ENCODE assay signal across 8 mouse cellular contexts in the genomic region with DNA sequence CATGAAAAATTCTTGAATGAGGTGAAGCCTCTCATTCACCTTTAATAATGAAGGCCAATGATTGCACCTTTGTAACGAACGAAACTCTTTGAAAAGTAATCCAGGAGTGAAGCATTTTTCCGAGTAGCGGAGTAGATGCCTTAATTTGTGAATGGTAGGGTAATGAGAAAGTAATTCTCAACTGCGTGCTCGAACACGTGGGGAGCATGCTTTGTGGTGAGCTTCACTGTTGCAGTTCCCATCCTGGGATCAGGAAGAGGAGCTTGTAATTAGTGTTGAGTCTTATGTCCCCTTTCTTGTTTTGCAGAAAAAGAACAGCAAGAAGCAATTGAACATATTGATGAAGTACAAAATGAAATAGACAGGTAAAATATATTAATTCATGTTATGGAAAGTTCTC. TPM values are rescaled to one million over a fixed set of nuclear protein-coding genes. Genes with fewer than 3 reads are reported as not detected.
A peak's percentile ranks its signal among the peaks of the same experiment; 100 is the strongest.
DNase-seq lines count a peak whose midpoint lies in the region; ATAC-seq and TF ChIP-seq lines count a peak whose summit lies in the region.

No protein-coding gene starts in this region.

- no peak for TF ChIP-seq RAD21 in CH12.LX (IDR thresholded peaks at IDR 0.05; ENCODE audit: low read depth, low read length)

- ATAC-seq in forebrain, embryonic 16.5 days = no peak
- ATAC-seq in liver, embryonic 15.5 days (ENCODE audit: insufficient read depth) = no peak
- ATAC-seq in cerebellum, adult (ENCODE audit: insufficient number of reproducible peaks, low FRiP score, low TSS enrichment) = no peak

- H3K36me3 ChIP-seq in heart, embryonic 10.5 days = peaks cover 37% of the 10 kb centered on the region
- H3K36me3 ChIP-seq in CH12.LX (replicated peaks in 1 of 2; ENCODE audit: control insufficient read depth in 1 of 2, insufficient read depth in 1 of 2, low read length in 1 of 2) = peaks cover 31 to 40% of the 10 kb centered on the region in 2 experiments
- H3K36me3 ChIP-seq in forebrain, embryonic 16.5 days (ENCODE audit: control insufficient read depth, insufficient read depth) = peaks cover 18% of the 10 kb centered on the region
- peaks cover 41% of the 10 kb centered on the region for H3K36me3 ChIP-seq in liver, embryonic 15.5 days (replicated peaks)

- peak overlapping the region; percentile 97 for H3K4me2 ChIP-seq in CH12.LX (ENCODE audit: insufficient read depth, low read depth, poor library complexity, severe bottlenecking)
- H3K4me2 ChIP-seq in forebrain, embryonic 16.5 days (ENCODE audit: low read length) = peak overlapping the region; percentile 57
- peak overlapping the region; percentile 94 for H3K4me2 ChIP-seq in liver, embryonic 15.5 days

- peak overlapping the region; percentile 93 for H3K4me3 ChIP-seq in heart, embryonic 10.5 days
- peak overlapping the region; percentile 91 to 99 (median 98) for H3K4me3 ChIP-seq in CH12.LX (replicated peaks in 1 of 3; ENCODE audit: low read depth in 2 of 3, low read length in 2 of 3, poor library complexity in 1 of 3)
- peak overlapping the region; percentile 88 for H3K4me3 ChIP-seq in forebrain, embryonic 16.5 days (replicated peaks; ENCODE audit: low read length)
- H3K4me3 ChIP-seq in liver, embryonic 15.5 days (replicated peaks) = peak overlapping the region; percentile 99

- in situ Hi-C loops in CH12.LX (cut with MboI; ENCODE audit: low pct_ligation_motif_present, low pct_unique_long_range_greater_than_20kb, low sequenced_read_pairs) = no loop called here

- H3K9me3 ChIP-seq in heart, embryonic 10.5 days = no peaks in the 10 kb centered on the region
- no peaks in the 10 kb centered on the region for H3K9me3 ChIP-seq in CH12.LX (replicated peaks; ENCODE audit: low read length)
- no peaks in the 10 kb centered on the region for H3K9me3 ChIP-seq in forebrain, embryonic 16.5 days (ENCODE audit: control insufficient read depth, low read length)
- H3K9me3 ChIP-seq in liver, embryonic 15.5 days (replicated peaks) = no peaks in the 10 kb centered on the region

- H3K79me2 ChIP-seq in CH12.LX (replicated peaks; ENCODE audit: control insufficient read depth, extremely low read depth, insufficient read depth, poor library complexity, severe bottlenecking) = peaks cover 71% of the 10 kb centered on the region

- H3K4me1 ChIP-seq in heart, embryonic 10.5 days = peaks cover 33% of the 10 kb centered on the region
- peaks cover 6 to 13% of the 10 kb centered on the region in 2 experiments; a peak in 3 of 4 replicates for H3K4me1 ChIP-seq in CH12.LX (ENCODE audit: control insufficient read depth in 1 of 2, insufficient read depth in 2 of 2)
- peaks cover 28% of the 10 kb centered on the region for H3K4me1 ChIP-seq in forebrain, embryonic 16.5 days (replicated peaks; ENCODE audit: control insufficient read depth, insufficient read depth, low read length)
- H3K4me1 ChIP-seq in liver, embryonic 15.5 days (replicated peaks) = peaks cover 46% of the 10 kb centered on the region

- TF ChIP-seq POLR2A in CH12.LX (IDR thresholded peaks at IDR 0.05; ENCODE audit: low read depth, low read length) = no peak

- H3K9ac ChIP-seq in CH12.LX (ENCODE audit: insufficient read depth, low read depth) = peak overlapping the region; percentile 90
- H3K9ac ChIP-seq in forebrain, embryonic 16.5 days (replicated peaks; ENCODE audit: low read depth, low read length) = peak overlapping the region; percentile 98
- peak overlapping the region; percentile 96 for H3K9ac ChIP-seq in liver, embryonic 15.5 days

- WGBS in heart, embryonic 10.5 days = 55% methylated on average over 7 of the region's 7 CpGs
- WGBS in forebrain, embryonic 16.5 days = 8% methylated on average over 7 of the region's 7 CpGs
- 16% methylated on average over 7 of the region's 7 CpGs for WGBS in liver, embryonic 15.5 days (ENCODE audit: insufficient replicate concordance)

- no peaks in the 10 kb centered on the region for H3K27me3 ChIP-seq in heart, embryonic 10.5 days (ENCODE audit: insufficient read depth, poor library complexity, severe bottlenecking)
- no peaks in the 10 kb centered on the region for H3K27me3 ChIP-seq in CH12.LX (replicated peaks)
- H3K27me3 ChIP-seq in forebrain, embryonic 16.5 days (replicated peaks; ENCODE audit: control insufficient read depth, insufficient read depth, low read length) = no peaks in the 10 kb centered on the region
- no peaks in the 10 kb centered on the region for H3K27me3 ChIP-seq in liver, embryonic 15.5 days

- no peak for TF ChIP-seq EP300 in CH12.LX (IDR thresholded peaks at IDR 0.05; ENCODE audit: low read length)

- dilution Hi-C loops in CH12.LX (cut with MboI; ENCODE audit: extremely low pct_ligation_motif_present, extremely low pct_unique_long_range_greater_than_20kb, low sequenced_read_pairs) = no loop called here

- peak overlapping the region; percentile 100 for H3K27ac ChIP-seq in heart, embryonic 10.5 days
- H3K27ac ChIP-seq in CH12.LX (ENCODE audit: insufficient read depth, low read depth) = no peak overlapping the region
- H3K27ac ChIP-seq in forebrain, embryonic 16.5 days (ENCODE audit: low read length) = no peak overlapping the region
- H3K27ac ChIP-seq in liver, embryonic 15.5 days (replicated peaks) = 0 out of 2 replicates have a peak overlapping the region, but pooled peaks have one; percentile 96

- DNase-seq in heart, embryonic 10.5 days (ENCODE audit: low spot score) = no peak
- no peak for DNase-seq in heart, adult 11 months
- peak; percentile 40 for DNase-seq in CH12.LX (ENCODE audit: extremely low read depth)
- no peak for DNase-seq in urinary bladder, postnatal 10 days (ENCODE audit: low spot score)
- DNase-seq in layer of hippocampus, postnatal 36 days = no peak

- TF ChIP-seq CTCF in CH12.LX (conservative IDR thresholded peaks at IDR 0.05 in 1 of 2, IDR thresholded peaks at IDR 0.05 in 1 of 2; ENCODE audit: low read depth in 2 of 2, low read length in 2 of 2) = no peak

TF ChIP-seq in CH12.LX, 34 proteins besides CTCF, POLR2A, EP300 and RAD21 (continues in another document):
- TF ChIP-seq MYC (IDR thresholded peaks at IDR 0.05; ENCODE audit: low read depth, low read length) (peak; percentile 99), POLR2AphosphoS2 (IDR thresholded peaks at IDR 0.05; ENCODE audit: low read depth, low read length) (no peak; the same call in 1 of the 2 replicates), KAT2A (IDR thresholded peaks at IDR 0.05; ENCODE audit: insufficient replicate concordance, low read length) (no peak), SIN3A (IDR thresholded peaks at IDR 0.05; ENCODE audit: low read length) (peak; percentile 34; the same call in 1 of the 2 replicates), USF2 (conservative IDR thresholded peaks at IDR 0.05; ENCODE audit: low read depth, low read length) (no peak), USF1 (IDR thresholded peaks at IDR 0.05; ENCODE audit: low read depth, low read length) (no peak), ZMIZ1 (IDR thresholded peaks at IDR 0.05; ENCODE audit: low read depth, low read length) (no peak), MEF2A (IDR thresholded peaks at IDR 0.05; ENCODE audit: borderline replicate concordance, low read depth, low read length) (no peak), MXI1 (IDR thresholded peaks at IDR 0.05; ENCODE audit: low read depth, low read length) (peak; percentile 92), TBP (conservative IDR thresholded peaks at IDR 0.05; ENCODE audit: low read depth, low read length) (no peak)

RNA-seq across cellular contexts. Expression of a gene that starts 9.5 kb away (rescaled TPM):
- 13.8 and 17.7 TPM in 2 replicates for polyA plus RNA-seq in heart, embryonic 10.5 days (2016; fragmentation: Nextera tagmentation; extraction: Ambion mirVana)
- total RNA-seq in CH12.LX (2012; rRNA removed) (5.2 and 8.3 TPM in 2 replicates), CH12.LX (2014; rRNA removed) (4.7 and 5.0 TPM in 2 replicates)
- 6.7 and 7.1 TPM in 2 replicates for polyA plus RNA-seq in CH12.LX (2012; ENCODE audit: insufficient read length, low read depth)
- 2.6 and 3.4 TPM in 2 replicates for polyA plus RNA-seq in forebrain, embryonic 16.5 days (2015; fragmentation: Nextera tagmentation; extraction: Ambion mirVana)
- 2.3 and 2.5 TPM in 2 replicates for polyA plus RNA-seq in liver, embryonic 15.5 days (2015; fragmentation: Nextera tagmentation; extraction: Ambion mirVana)
- 1 to 10 TPM; 1.1 to 2.0 TPM for total RNA-seq in layer of hippocampus, postnatal 36 days (2021)

RNA-seq across cellular contexts. Expression of a gene that starts 10.8 kb away (rescaled TPM):
- 341 and 570 TPM in 2 replicates for polyA plus RNA-seq in heart, embryonic 10.5 days (2016; fragmentation: Nextera tagmentation; extraction: Ambion mirVana)
- 515 and 844 TPM in 2 replicates for total RNA-seq in CH12.LX (2012; rRNA removed)
- 1,049 and 1,142 TPM in 2 replicates for total RNA-seq in CH12.LX (2014; rRNA removed)
- polyA plus RNA-seq in CH12.LX (2012; ENCODE audit: insufficient read length, low read depth) = 902 and 991 TPM in 2 replicates
- polyA plus RNA-seq in forebrain, embryonic 16.5 days (2015; fragmentation: Nextera tagmentation; extraction: Ambion mirVana) = 407 and 435 TPM in 2 replicates
- 138 and 147 TPM in 2 replicates for polyA plus RNA-seq in liver, embryonic 15.5 days (2015; fragmentation: Nextera tagmentation; extraction: Ambion mirVana)
- 100 to 1,000 TPM; 189 to 193 TPM for total RNA-seq in layer of hippocampus, postnatal 36 days (2021)

RNA-seq across cellular contexts. Expression of a gene that starts 19.3 kb away (rescaled TPM):
- 17.7 and 22.3 TPM in 2 replicates for polyA plus RNA-seq in heart, embryonic 10.5 days (2016; fragmentation: Nextera tagmentation; extraction: Ambion mirVana)
- total RNA-seq in CH12.LX (2012; rRNA removed) (23.2 and 26.5 TPM in 2 replicates), CH12.LX (2014; rRNA removed) (21.4 and 24.7 TPM in 2 replicates)
- polyA plus RNA-seq in CH12.LX (2012; ENCODE audit: insufficient read length, low read depth) = 28.0 and 28.6 TPM in 2 replicates
- polyA plus RNA-seq in forebrain, embryonic 16.5 days (2015; fragmentation: Nextera tagmentation; extraction: Ambion mirVana) = 70.2 and 83.3 TPM in 2 replicates
- 6.2 and 7.1 TPM in 2 replicates for polyA plus RNA-seq in liver, embryonic 15.5 days (2015; fragmentation: Nextera tagmentation; extraction: Ambion mirVana)
- 10 to 100 TPM; 31.8 to 34.0 TPM for total RNA-seq in layer of hippocampus, postnatal 36 days (2021)

RNA-seq across cellular contexts. Expression of a gene that starts 25.5 kb away (rescaled TPM):
- 65.5 and 66.2 TPM in 2 replicates for polyA plus RNA-seq in heart, embryonic 10.5 days (2016; fragmentation: Nextera tagmentation; extraction: Ambion mirVana)
- total RNA-seq in CH12.LX (2012; rRNA removed) (33.7 and 36.5 TPM in 2 replicates), CH12.LX (2014; rRNA removed) (15.3 and 15.6 TPM in 2 replicates)
- polyA plus RNA-seq in CH12.LX (2012; ENCODE audit: insufficient read length, low read depth) = 34.7 and 42.8 TPM in 2 replicates
- 17.8 and 19.0 TPM in 2 replicates for polyA plus RNA-seq in forebrain, embryonic 16.5 days (2015; fragmentation: Nextera tagmentation; extraction: Ambion mirVana)
- polyA plus RNA-seq in liver, embryonic 15.5 days (2015; fragmentation: Nextera tagmentation; extraction: Ambion mirVana) = 19.3 and 20.6 TPM in 2 replicates
- total RNA-seq in layer of hippocampus, postnatal 36 days (2021) = 1 to 10 TPM; 9.4 to 9.5 TPM

RNA-seq across cellular contexts. Expression of a gene that starts 56.4 kb away (rescaled TPM):
- 5.9 and 7.2 TPM in 2 replicates for polyA plus RNA-seq in heart, embryonic 10.5 days (2016; fragmentation: Nextera tagmentation; extraction: Ambion mirVana)
- total RNA-seq in CH12.LX (2012; rRNA removed) = 9.5 and 13.4 TPM in 2 replicates
- total RNA-seq in CH12.LX (2014; rRNA removed) = 4.8 and 5.5 TPM in 2 replicates
- polyA plus RNA-seq in CH12.LX (2012; ENCODE audit: insufficient read length, low read depth) = 13.3 and 15.0 TPM in 2 replicates
- 10.9 and 16.5 TPM in 2 replicates for polyA plus RNA-seq in forebrain, embryonic 16.5 days (2015; fragmentation: Nextera tagmentation; extraction: Ambion mirVana)
- 2.4 and 2.5 TPM in 2 replicates for polyA plus RNA-seq in liver, embryonic 15.5 days (2015; fragmentation: Nextera tagmentation; extraction: Ambion mirVana)
- total RNA-seq in layer of hippocampus, postnatal 36 days (2021) = 100 to 1,000 TPM; 189 to 198 TPM

Comparison
In these comparisons a context has a peak if more than half of its experiments do, and no peak if none do; other contexts are left out.
1. H3K27ac ChIP-seq: peak in heart, embryonic 10.5 days (single experiment) and liver, embryonic 15.5 days (single experiment); none in CH12.LX (single experiment) and forebrain, embryonic 16.5 days (single experiment).
2. Peak in every context shown above with its lines, with median percentiles within 50 percentile points of each other: H3K4me3 ChIP-seq, H3K4me2 ChIP-seq and H3K9ac ChIP-seq.